Mouse (Mus musculus) kidney, postnatal 0 days (tissue): Measurements from ENCODE around the gene Fcamr. TPM values are rescaled to one million over a fixed set of nuclear protein-coding genes. Genes with fewer than 3 reads are reported as not detected.

Experiments used
- ATAC-seq: fragments of 200-750 bp; cut with Nextera tagmentation; replicated peaks from 2 replicates; pipeline ENCODE4 v1.8.0; 2017; ENCODE audit warnings: low read depth, moderate number of reproducible peaks, moderate TSS enrichment, moderate library complexity; ENCODE audit not compliant: low FRiP score
- DNase-seq: peaks from one replicate; pipeline ENCODE4 v3.0.0-alpha.2; 2016; ENCODE audit warnings: low spot score
- H3K27ac ChIP-seq: fragments of 300-500 bp; sonication (generic); 2 replicates; pipeline ENCODE4 v1.5.1; 2014; ENCODE audit warnings: mild to moderate bottlenecking
- H3K27me3 ChIP-seq: fragments of 300-500 bp; sonication (generic); 2 replicates; pipeline ENCODE4 v1.6.1; 2014; ENCODE audit warnings: low read length, mixed read lengths; ENCODE audit not compliant: insufficient read depth
- H3K36me3 ChIP-seq: fragments of 300-500 bp; sonication (generic); 2 replicates; pipeline ENCODE4 v1.6.1; 2014; ENCODE audit warnings: low read length, mixed read lengths; ENCODE audit not compliant: insufficient read depth
- H3K4me1 ChIP-seq: fragments of 300-500 bp; sonication (generic); replicated peaks from 2 replicates; pipeline ENCODE4 v1.6.1; 2014; ENCODE audit warnings: antibody characterized with exemption, low read length, mixed read lengths; ENCODE audit not compliant: insufficient read depth
- H3K4me2 ChIP-seq: fragments of 300-500 bp; sonication (generic); 2 replicates; pipeline ENCODE4 v1.6.1; 2014; ENCODE audit warnings: mild to moderate bottlenecking, low read length, moderate library complexity, mixed read lengths
- H3K4me3 ChIP-seq: fragments of 300-500 bp; sonication (generic); replicated peaks from 2 replicates; pipeline ENCODE4 v1.5.1; 2014; ENCODE audit warnings: low read depth, low read length
- H3K9ac ChIP-seq: fragments of 300-500 bp; sonication (generic); 2 replicates; pipeline ENCODE4 v1.6.1; 2014; ENCODE audit warnings: low read depth, low read length
- H3K9me3 ChIP-seq: fragments of 300-500 bp; sonication (generic); replicated peaks from 2 replicates; pipeline ENCODE4 v1.6.1; 2016; ENCODE audit warnings: low read length, inconsistent platforms, mixed read lengths
- CTCF ChIP-seq: IDR thresholded peaks from 2 replicates; pipeline ENCODE4 v1.5.1; 2016; ENCODE audit warnings: antibody characterized with exemption, low read depth, mild to moderate bottlenecking, moderate library complexity
- WGBS: fragments of 180-500 bp; shearing (Covaris S2); extraction: QIAGEN DNeasy Blood & Tissue Kit; methylation state at CpG from one replicate; pipeline ENCODE4 v1.1.7; 2014; 5-methylcytosine and 5-hydroxymethylcytosine counted together
- polyA plus RNA-seq: library from polyadenylated mRNA; unstranded; fragments of >200 nt; fragmentation: Nextera tagmentation; extraction: Ambion mirVana; gene quantifications from 2 replicates; pipeline ENCODE4 v1.2.1, GENCODE M21; 2015

Fcamr gene
- polyA plus RNA-seq, 1 experiment from 2014 or later, result 0.08 TPM

DNA sequence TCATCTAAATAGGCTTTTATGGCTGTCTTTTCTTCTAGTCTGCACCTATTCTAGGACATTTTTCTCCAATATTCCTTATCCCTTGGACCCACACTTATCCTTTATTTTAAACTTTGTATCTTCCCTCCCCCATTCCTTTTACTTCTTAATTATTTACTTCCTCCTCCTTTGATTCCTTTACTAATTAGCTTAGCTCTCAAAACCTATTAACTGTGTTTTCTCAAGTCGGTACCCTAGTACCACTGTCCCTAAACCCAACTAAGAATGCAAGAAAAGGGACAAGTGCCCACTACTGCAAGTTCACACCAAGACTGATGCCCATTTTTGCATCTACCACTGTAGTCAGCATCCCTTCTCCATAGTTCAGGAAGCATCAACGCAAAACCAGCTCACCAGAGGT, 55.0 kb downstream of the Fcamr start:
- no peak for TF ChIP-seq CTCF
- Histone ChIP-seq H3K9me3 (no peaks in the 10 kb centered on the region), H3K27me3 (no peaks in the 10 kb centered on the region), H3K9ac (no peak overlapping the region), H3K4me1 (no peaks in the 10 kb centered on the region), H3K4me3 (no peak overlapping the region), H3K36me3 (no peaks in the 10 kb centered on the region), H3K27ac (no peak overlapping the region), H3K4me2 (no peak overlapping the region)
- 74% methylated on average over 2 of the region's 2 CpGs for WGBS
- DNase-seq (no peak), ATAC-seq (no peak)

DNA sequence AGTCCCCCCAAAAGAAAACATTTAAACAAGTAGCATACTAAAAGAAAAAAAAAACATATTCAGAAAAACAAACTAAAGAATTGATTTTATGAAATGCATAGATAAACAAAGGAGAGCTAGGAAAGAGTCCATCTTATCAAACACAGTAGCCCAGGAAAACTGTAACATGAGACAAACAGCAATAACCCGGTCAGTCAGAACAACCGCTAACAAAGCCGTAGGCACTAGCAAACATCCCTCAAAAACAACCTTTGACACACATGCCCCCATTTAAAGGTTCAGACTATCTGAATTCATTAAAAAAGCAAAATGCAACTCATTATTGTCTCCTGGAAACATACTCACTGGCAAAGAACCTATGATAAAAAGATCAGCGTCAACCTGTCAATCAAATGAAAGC, 56.8 kb downstream of the Fcamr start:
- Histone ChIP-seq H3K27me3 (no peaks in the 10 kb centered on the region), H3K9ac (no peak overlapping the region), H3K27ac (no peak overlapping the region), H3K4me1 (no peaks in the 10 kb centered on the region), H3K4me3 (no peak overlapping the region), H3K4me2 (no peak overlapping the region), H3K9me3 (no peaks in the 10 kb centered on the region), H3K36me3 (no peaks in the 10 kb centered on the region)
- WGBS, result 54% methylated on average over 4 of the region's 4 CpGs
- no peak for DNase-seq
- TF ChIP-seq CTCF, result no peak
- ATAC-seq, result no peak

DNA sequence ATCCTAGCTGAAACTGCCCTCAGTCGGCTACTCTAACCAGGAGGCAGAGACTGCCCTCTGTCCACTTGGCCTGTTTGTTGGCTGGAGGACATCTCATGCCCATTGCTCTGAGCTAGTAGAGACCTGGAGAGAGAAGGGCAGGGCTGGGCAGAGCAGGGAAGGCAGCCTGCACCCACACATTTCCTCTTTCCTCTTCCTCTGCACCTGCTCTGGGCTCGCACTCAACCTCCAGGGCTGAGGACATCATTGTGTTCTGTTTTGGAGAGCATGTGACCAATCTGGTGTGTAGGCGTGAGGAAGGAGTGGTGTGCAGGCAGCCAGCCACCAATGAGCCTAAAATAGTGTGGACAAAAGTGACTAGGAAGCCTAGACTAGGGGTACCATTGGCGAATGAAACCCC, 63.5 kb downstream of the Fcamr start:
- no peak for TF ChIP-seq CTCF
- DNase-seq, result no peak
- no peaks in the 10 kb centered on the region for H3K9me3 ChIP-seq
- H3K9ac ChIP-seq, result no peak overlapping the region
- 83% methylated on average over 4 of the region's 4 CpGs for WGBS
- H3K36me3 ChIP-seq, result no peaks in the 10 kb centered on the region
- no peak overlapping the region for H3K4me2 ChIP-seq
- no peaks in the 10 kb centered on the region for H3K4me1 ChIP-seq
- H3K4me3 ChIP-seq, result no peak overlapping the region
- no peak for ATAC-seq
- H3K27ac ChIP-seq, result no peak overlapping the region
- H3K27me3 ChIP-seq, result no peaks in the 10 kb centered on the region

Other genes with a start within 250 kb of the Fcamr start
- not detected in 2 replicates for gene Zp3r, start 171.3 kb upstream of the Fcamr start, polyA plus RNA-seq
- 3.6 and 4.8 TPM in 2 replicates for gene C4bp, start 139.3 kb upstream of the Fcamr start, polyA plus RNA-seq
- not detected in 2 replicates for gene Gm29427, start 85.1 kb upstream of the Fcamr start, polyA plus RNA-seq
- gene Yod1, start 83.6 kb upstream of the Fcamr start, polyA plus RNA-seq, result 9.7 and 11.5 TPM in 2 replicates
- gene Pfkfb2, start 71.6 kb upstream of the Fcamr start, polyA plus RNA-seq, result 6.7 and 7.3 TPM in 2 replicates
- 15.3 and 17.7 TPM in 2 replicates for gene AA986860, start 68.9 kb upstream of the Fcamr start, polyA plus RNA-seq
- gene Pigr, start 25.8 kb downstream of the Fcamr start, polyA plus RNA-seq, result 0.05 and 0.11 TPM in 2 replicates
- gene Fcmr, start 64.8 kb downstream of the Fcamr start, polyA plus RNA-seq, result 0.24 and 0.46 TPM in 2 replicates
- gene Il24, start 86.6 kb downstream of the Fcamr start, polyA plus RNA-seq, result not detected in 2 replicates
- gene Il20, start 110.5 kb downstream of the Fcamr start, polyA plus RNA-seq, result not detected in 2 replicates
- 0.18 TPM in 1 of 2 replicates, not detected in the other for gene Il19, start 139.2 kb downstream of the Fcamr start, polyA plus RNA-seq
- 0.14 TPM in 1 of 2 replicates, not detected in the other for gene Il10, start 218.9 kb downstream of the Fcamr start, polyA plus RNA-seq